Mouse (Mus musculus): Measurements from ENCODE around the gene Hoxd3. TPM values are rescaled to one million over a fixed set of nuclear protein-coding genes. Genes with fewer than 3 reads are reported as not detected.

Hoxd3 gene
- polyA plus RNA-seq, 1 experiment from 2014 or later = 0.55 TPM

GRCm38 (mm10) chr2:74735851-74736687, 24.3 kb downstream of the Hoxd3 start:
- peaks cover 98% of the 10 kb centered on the region for H3K27me3 ChIP-seq
- H3K4me1 ChIP-seq = peaks cover 45% of the 10 kb centered on the region
- peak overlapping the region; percentile 30 for H3K4me2 ChIP-seq
- 4% methylated on average over 42 of the region's 42 CpGs for WGBS
- H3K9me3 ChIP-seq = no peaks in the 10 kb centered on the region
- H3K4me3 ChIP-seq = peak overlapping the region; percentile 13
- no peaks in the 10 kb centered on the region for H3K36me3 ChIP-seq
- no peak for ATAC-seq (ENCODE audit: insufficient number of reproducible peaks, low FRiP score, low TSS enrichment, low read depth)
- no peak overlapping the region for H3K9ac ChIP-seq
- no peak overlapping the region for H3K27ac ChIP-seq

GRCm38 (mm10) chr2:74736688-74737577, 25.2 kb downstream of the Hoxd3 start:
- Histone ChIP-seq H3K27ac (no peak overlapping the region), H3K9ac (no peak overlapping the region), H3K36me3 (no peaks in the 10 kb centered on the region), H3K9me3 (no peaks in the 10 kb centered on the region), H3K27me3 (peaks cover 98% of the 10 kb centered on the region), H3K4me1 (peaks cover 45% of the 10 kb centered on the region), H3K4me2 (no peak overlapping the region), H3K4me3 (peak overlapping the region; percentile 13; the same call in 1 of the 2 replicates)
- ATAC-seq (ENCODE audit: insufficient number of reproducible peaks, low FRiP score, low TSS enrichment, low read depth) = no peak
- 9% methylated on average over 15 of the region's 15 CpGs for WGBS

DNA sequence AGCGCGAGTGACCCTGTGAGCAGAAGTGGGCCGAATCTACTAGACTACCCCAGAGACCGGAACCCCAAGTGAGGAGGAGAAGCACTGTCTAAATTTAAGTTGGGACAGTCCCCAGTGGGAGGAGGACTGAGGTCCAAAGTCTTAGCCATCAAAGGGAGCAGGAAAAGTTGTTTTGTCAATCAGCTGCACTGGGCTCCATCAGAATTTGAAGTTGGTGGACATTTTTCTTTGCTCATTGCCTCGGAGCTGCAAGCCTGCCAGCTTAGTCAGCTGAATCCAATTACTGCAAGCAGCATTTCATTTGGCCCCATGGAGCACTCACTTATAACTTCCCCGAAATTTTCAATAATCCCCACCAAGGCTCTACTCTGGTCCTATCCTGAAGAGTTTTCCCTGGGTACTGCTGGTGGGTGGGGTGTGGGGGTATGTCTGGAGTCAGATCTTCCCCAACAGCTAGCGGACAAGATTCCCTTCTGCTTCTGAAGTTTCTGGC, 25.9 kb downstream of the Hoxd3 start:
- Histone ChIP-seq H3K27ac (no peak overlapping the region), H3K4me1 (peaks cover 41% of the 10 kb centered on the region)

GRCm38 (mm10) chr2:74738623-74739475, 27.1 kb downstream of the Hoxd3 start:
- no peak overlapping the region for H3K27ac ChIP-seq
- no peak overlapping the region for H3K9ac ChIP-seq
- H3K4me2 ChIP-seq = no peak overlapping the region
- no peak for ATAC-seq (ENCODE audit: insufficient number of reproducible peaks, low FRiP score, low TSS enrichment, low read depth)
- peaks cover 37% of the 10 kb centered on the region for H3K4me1 ChIP-seq
- no peaks in the 10 kb centered on the region for H3K36me3 ChIP-seq
- H3K27me3 ChIP-seq = peaks cover 97% of the 10 kb centered on the region
- 10% methylated on average over 20 of the region's 20 CpGs for WGBS
- no peaks in the 10 kb centered on the region for H3K9me3 ChIP-seq
- no peak overlapping the region for H3K4me3 ChIP-seq

More for the DNA sequence above, 25.9 kb downstream of the Hoxd3 start:
- no peak for ATAC-seq (ENCODE audit: insufficient number of reproducible peaks, low FRiP score, low TSS enrichment, low read depth)
- Histone ChIP-seq H3K9ac (no peak overlapping the region), H3K4me2 (no peak overlapping the region), H3K27me3 (peaks cover 98% of the 10 kb centered on the region), H3K36me3 (no peaks in the 10 kb centered on the region), H3K9me3 (no peaks in the 10 kb centered on the region), H3K4me3 (no peak overlapping the region)
- WGBS = 14% methylated on average over 7 of the region's 7 CpGs

DNA sequence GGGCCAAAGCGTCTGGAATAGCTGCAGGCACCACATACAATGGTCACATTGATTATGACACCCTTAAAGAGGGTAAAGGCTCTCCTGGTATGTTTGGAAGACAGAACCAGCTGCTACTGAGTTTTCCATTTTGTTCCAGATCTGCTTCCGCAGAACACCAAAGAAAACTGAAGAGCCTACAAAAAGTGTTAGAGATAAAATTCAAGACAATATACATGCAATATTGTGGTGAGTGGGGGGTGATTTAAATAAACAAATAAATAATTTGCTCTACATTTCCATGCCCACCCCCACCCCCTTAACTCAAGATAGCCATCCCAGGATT, 27.7 kb downstream of the Hoxd3 start:
- Histone ChIP-seq H3K4me2 (no peak overlapping the region), H3K9ac (no peak overlapping the region), H3K4me3 (no peak overlapping the region), H3K4me1 (peaks cover 37% of the 10 kb centered on the region), H3K36me3 (no peaks in the 10 kb centered on the region), H3K27me3 (peaks cover 97% of the 10 kb centered on the region), H3K27ac (no peak overlapping the region), H3K9me3 (no peaks in the 10 kb centered on the region)
- WGBS = 29% methylated on average over 2 of the region's 2 CpGs
- ATAC-seq (ENCODE audit: insufficient number of reproducible peaks, low FRiP score, low TSS enrichment, low read depth) = no peak

GRCm38 (mm10) chr2:74739869-74740268, 28.1 kb downstream of the Hoxd3 start:
- H3K9me3 ChIP-seq = no peaks in the 10 kb centered on the region
- H3K4me1 ChIP-seq = peaks cover 37% of the 10 kb centered on the region
- 8% methylated on average over 14 of the region's 14 CpGs for WGBS
- no peak overlapping the region for H3K27ac ChIP-seq
- H3K27me3 ChIP-seq = peaks cover 97% of the 10 kb centered on the region
- no peak for ATAC-seq (ENCODE audit: insufficient number of reproducible peaks, low FRiP score, low TSS enrichment, low read depth)
- H3K36me3 ChIP-seq = no peaks in the 10 kb centered on the region
- peak overlapping the region; percentile 19; the same call in 1 of the 2 replicates for H3K4me3 ChIP-seq
- H3K9ac ChIP-seq = no peak overlapping the region
- no peak overlapping the region for H3K4me2 ChIP-seq

DNA sequence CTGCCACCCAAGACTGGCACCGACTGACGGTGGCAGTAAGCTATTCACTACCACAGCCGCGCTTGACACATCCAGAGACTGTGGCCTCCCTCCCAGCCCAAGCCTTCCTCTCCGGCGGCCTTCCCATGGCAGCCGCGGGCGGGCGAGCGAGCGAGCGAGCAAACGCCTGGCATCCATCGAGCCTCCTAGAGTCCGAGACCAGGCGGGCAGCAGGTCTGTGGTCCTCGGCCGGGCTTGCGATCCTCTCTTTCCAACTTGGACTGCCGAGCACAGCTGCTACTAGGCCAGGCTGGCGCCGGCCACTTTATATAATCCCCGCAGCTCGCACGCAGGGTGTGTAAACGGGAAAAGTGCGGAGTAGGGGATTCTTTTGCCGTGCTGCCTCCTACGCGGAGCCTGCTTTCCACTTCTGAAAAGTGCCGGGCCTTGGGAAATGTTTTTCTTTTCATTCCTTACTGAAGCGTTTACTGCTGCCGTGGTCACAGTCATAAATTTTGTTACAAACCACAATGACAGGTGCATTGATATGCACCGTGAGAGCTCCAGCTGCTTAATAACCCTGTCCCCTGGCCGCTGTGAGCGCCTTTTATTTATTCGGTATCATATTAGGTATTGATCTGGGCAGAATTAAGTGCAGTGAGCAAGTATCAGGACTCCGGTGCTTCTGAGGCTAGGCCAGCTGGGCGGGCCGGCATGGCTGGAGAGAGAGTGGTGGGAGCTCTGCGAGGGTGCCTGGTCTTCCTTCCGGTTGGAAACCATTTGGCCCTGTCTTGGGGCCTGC, 28.8 kb downstream of the Hoxd3 start:
- WGBS = 3% methylated on average over 43 of the region's 43 CpGs
- ATAC-seq (ENCODE audit: insufficient number of reproducible peaks, low FRiP score, low TSS enrichment, low read depth) = no peak
- Histone ChIP-seq H3K4me1 (peaks cover 33% of the 10 kb centered on the region), H3K27me3 (peaks cover 97% of the 10 kb centered on the region), H3K9me3 (no peaks in the 10 kb centered on the region), H3K4me3 (peak overlapping the region; percentile 19), H3K27ac (no peak overlapping the region), H3K36me3 (no peaks in the 10 kb centered on the region), H3K4me2 (peak overlapping the region; percentile 25; the same call in 1 of the 2 replicates), H3K9ac (no peak overlapping the region)

DNA sequence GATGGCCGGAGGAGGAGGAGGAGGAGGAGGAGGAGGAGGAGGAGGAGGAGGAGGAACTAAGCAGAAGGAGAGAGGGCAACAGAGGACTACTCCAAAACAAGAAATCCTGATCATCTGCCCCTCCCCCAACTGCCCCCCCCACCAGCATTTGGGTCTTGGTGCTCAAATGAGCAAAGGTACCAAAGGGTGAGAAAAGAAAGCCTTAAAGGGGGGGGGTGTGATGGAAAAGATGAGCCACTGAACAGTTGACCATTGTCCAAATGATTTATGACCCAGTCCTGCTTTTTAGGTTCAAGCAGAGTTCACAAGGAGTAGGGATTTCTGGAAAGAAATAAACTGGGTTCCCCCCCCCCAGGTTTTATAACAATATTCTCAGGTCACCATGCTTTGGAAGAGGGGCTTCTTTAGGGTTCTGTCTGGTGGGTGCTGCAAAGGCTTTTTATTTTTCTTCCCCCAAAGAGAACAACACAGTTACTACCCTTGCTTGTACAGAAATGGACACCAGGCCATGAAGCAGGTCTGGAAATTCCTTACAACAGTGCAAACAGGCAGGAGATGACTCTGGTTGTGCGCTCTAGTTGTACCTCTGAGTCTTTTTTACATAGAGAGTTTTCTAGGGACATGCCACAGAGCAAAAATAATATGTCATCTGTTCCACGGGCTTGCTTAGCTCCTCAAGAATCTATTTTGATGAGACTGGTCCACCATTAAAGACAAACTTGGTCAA, 29.7 kb downstream of the Hoxd3 start:
- peaks cover 28% of the 10 kb centered on the region for H3K4me1 ChIP-seq
- WGBS = 58% methylated on average over 2 of the region's 3 CpGs
- no peak overlapping the region for H3K27ac ChIP-seq
- H3K9me3 ChIP-seq = no peaks in the 10 kb centered on the region
- H3K4me3 ChIP-seq = no peak overlapping the region
- H3K36me3 ChIP-seq = no peaks in the 10 kb centered on the region
- no peak for ATAC-seq (ENCODE audit: insufficient number of reproducible peaks, low FRiP score, low TSS enrichment, low read depth)
- no peak overlapping the region for H3K9ac ChIP-seq
- peaks cover 97% of the 10 kb centered on the region for H3K27me3 ChIP-seq
- no peak overlapping the region for H3K4me2 ChIP-seq

- Histone ChIP-seq H3K36me3 (no peaks in the 10 kb centered on the region), H3K4me3 (no peak overlapping the region), H3K9ac (no peak overlapping the region), H3K4me2 (no peak overlapping the region), H3K9me3 (no peaks in the 10 kb centered on the region), H3K27me3 (peaks cover 97% of the 10 kb centered on the region), H3K27ac (no peak overlapping the region), H3K4me1 (peaks cover 32% of the 10 kb centered on the region)
- no peak for ATAC-seq (ENCODE audit: insufficient number of reproducible peaks, low FRiP score, low TSS enrichment, low read depth)
These were observed 30.2 kb downstream of the Hoxd3 start for GRCm38 (mm10) chr2:74741979-74742277.

DNA sequence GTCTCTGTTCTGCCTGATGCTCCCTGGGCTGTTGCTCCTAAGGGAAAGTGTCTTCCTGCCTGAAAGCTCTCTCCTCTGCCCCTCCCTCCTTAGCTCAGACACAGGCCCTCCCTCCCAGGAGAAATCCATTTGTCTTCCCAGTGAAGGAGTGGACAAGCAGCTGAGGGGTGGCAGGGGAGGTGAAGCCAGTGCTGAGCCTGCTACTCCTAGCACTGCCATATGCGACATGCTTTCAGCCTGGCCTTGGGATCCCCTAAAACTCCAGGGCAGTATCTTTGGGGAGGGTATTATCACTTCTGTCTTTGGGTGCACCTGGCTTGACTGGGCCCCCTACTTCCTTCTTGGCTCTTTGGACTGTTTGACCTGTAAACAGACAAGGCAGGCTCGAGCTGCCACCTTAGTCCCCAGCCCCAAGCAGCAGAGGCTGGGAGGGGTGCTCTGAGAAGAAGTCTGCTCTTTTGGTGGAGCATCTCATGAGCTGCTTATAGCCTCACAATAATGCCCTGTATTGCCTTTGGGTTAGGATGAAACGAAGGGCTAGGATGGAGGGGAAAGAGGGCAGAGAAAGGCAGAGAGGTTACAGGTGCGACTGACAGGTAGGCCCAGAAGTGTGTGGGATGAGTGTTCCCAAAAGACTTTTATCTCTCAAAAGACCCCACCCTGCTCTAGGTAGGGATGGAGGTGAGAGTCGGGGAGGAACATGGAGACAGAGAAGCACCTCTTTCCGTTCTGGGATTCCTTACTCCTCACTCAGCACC, 34.0 kb downstream of the Hoxd3 start:
- no peak overlapping the region for H3K4me2 ChIP-seq
- no peak overlapping the region for H3K4me3 ChIP-seq
- WGBS = 25% methylated on average over 6 of the region's 6 CpGs
- peaks cover 26% of the 10 kb centered on the region for H3K4me1 ChIP-seq
- H3K9me3 ChIP-seq = no peaks in the 10 kb centered on the region
- H3K9ac ChIP-seq = no peak overlapping the region
- H3K27me3 ChIP-seq = peaks cover 96% of the 10 kb centered on the region
- no peaks in the 10 kb centered on the region for H3K36me3 ChIP-seq
- H3K27ac ChIP-seq = no peak overlapping the region
- ATAC-seq (ENCODE audit: insufficient number of reproducible peaks, low FRiP score, low TSS enrichment, low read depth) = no peak

Data from limb, embryonic 15.5 days (tissue).